Mouse (Mus musculus) CD4-positive helper T cell, adult 2 months (primary cell): ENCODE measurements around the gene Prdm2.

Experiments used
- DNase-seq: peaks from one replicate; pipeline ENCODE4 v3.0.0-alpha.2; 2012; ENCODE audit warnings: low read depth, missing footprints, low spot score

The Prdm2 gene

DNA sequence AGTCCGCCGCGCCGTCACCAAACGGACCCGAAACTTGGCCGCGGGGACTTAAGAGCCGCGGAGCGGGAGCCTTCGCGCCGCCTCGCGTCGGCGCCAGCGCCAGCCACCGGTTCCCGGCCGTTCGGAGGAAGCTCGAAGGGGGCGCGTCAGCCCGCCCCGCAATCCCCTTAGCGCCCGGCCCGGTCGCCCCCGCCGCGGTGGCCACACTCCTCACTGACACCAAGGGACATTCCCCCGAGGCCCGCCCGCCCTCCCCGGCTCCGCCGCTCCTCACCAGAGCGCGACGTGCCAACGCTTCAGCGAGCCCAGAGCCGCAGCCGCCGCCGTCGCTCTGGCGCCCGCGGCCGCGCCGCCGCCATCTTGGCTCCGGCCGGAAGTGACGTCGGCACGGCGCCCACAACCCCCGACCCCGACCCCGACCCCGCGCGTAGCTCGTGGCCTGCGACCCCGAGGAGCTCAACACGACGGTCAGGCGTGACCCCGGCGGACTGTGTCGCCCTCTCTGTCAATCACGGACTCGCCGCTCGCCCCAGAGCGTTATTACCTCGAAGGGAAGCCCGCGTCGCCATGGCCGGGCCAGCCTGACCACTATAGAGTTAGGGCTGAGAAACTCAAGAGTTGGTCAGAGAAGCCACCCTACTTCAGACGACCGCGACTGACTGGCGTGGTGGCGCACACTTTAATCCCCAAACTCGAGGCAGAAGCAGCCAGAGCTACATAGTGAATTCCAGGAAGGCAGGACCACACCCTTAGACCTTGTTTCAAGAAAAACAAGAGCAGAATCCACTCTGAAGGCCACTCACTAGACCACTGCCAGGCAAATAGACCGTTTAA, at the start of gene Prdm2:
Gene Prdm2 (minus strand): TSS at position 655 of the 834 bp plus-strand sequence.
- peak; percentile 78 for DNase-seq

DNA sequence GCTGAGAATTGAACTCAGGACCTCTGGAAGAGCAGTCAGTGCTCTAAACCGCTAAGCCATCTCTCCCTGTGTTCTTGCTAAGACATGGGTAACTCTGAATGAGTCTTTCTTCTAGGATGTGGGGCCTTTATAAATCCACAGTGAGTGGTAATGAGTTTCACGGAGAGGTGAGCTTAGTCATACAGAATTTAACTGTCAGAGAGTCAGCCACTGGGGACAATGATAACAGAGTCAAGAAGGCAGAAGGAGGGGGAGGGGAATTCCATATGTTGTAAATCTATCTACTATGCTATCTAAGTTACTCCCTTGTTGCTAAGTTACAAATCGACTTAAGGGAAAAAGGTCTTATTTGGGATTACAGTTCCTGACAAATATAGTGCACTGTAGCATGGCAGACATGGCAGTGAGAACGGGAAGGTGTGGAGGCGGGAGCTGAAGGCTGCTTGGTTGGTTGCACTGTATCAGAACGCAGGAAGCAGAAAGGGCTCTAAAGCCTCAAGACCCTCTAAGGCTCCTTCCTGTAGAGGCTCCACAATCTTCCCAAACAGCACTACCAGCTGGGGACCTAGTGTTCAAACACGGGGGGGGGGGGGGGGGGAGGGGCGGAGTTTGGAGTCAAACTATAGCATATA, 47.0 kb upstream of the Prdm2 start:
- DNase-seq: no peak

DNA sequence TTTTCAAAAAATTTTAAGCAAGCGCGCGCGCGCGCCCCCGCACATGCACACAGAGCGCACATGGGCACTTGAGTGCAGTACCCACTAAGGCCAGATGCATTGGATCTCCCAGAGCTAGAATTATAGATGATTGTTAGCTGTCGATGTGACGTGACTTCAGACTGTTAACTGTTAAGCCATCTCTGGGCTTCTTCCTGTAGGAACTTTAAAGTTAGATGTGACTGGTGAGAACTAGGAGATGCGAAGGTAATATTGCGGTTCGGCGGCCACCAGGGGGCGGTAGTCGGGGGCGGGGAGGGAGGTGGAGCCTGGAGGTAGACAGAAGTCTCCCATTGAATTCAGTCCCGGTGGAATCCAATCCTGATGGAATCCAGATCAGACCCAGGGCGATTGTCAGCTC, 45.7 kb upstream of the Prdm2 start:
- peak; percentile 24 for DNase-seq

DNA sequence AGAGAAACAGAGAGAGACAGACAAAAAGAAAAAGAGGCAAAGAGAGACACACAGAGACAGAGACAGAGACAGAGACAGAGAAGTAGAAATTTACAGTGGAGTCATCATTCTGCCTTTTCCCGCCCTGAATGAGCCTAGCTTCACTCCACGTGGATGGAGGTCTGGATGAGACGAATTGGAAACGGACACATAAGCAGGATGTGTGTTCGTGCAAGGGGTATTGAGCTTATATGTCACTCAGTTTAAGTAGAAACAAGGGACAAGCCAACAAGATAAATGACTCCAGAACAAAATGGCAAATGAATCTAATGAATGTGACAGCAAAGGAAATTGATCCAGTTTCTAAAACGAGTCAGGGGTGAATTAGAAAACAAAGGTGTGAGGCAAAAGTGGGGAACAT, 45.2 kb upstream of the Prdm2 start:
- no peak for DNase-seq

DNA sequence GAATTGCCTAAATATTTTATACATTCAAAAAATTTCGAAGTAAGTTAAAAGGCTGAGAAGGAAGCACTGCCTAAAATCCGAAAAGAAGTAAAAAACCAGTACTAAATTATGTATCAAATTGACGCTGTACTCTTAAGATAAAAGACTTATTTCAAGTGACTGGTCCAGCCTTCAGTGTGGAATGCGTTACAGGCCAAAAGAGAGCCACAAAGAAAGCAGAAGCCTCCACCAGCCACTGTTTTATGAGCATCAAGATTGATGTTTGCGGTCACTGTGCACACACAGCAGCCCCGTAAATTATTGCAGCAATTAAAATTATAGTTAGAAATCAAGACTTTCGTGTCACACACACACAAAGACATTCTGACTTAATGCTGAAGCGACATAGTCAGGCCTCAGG, 42.7 kb upstream of the Prdm2 start:
- no peak for DNase-seq

DNA sequence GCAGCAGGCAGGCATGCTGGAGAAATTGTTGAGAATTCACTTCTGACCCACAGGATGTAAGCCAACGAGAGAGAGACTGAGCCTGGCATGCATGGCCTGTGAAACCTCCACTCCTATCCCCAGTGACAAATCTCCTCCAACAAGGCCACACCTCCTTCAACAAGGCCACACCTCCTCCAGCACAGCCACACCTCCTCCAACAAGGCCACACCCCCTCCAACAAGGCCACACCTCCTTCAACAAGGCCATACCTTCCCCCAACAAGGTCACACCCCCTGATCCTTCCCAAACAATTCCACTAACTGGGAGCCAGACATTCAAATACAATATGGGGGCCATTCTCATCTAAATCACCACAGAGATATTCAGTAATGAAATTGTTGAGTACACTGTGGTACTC, 40.6 kb upstream of the Prdm2 start:
- no peak for DNase-seq

DNA sequence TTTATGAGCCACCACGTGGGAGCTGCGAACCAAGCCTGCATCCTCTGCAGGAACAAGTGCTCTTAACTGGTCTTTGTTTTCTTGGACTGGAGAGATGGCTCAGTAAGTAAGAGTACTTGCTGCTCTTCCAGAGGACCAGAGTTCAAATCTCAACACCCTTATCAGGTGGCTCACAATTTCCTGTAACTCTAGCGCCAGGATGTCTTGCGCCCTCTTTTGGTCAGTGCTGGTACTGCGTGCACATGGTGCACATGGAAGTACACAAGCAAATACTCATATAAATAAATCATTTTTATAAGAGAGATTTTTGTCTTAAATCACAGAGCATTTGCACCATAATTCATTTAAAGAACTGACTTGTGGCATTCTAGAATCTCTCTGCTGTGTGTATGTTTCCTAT, 35.3 kb upstream of the Prdm2 start:
- DNase-seq: peak; percentile 40

DNA sequence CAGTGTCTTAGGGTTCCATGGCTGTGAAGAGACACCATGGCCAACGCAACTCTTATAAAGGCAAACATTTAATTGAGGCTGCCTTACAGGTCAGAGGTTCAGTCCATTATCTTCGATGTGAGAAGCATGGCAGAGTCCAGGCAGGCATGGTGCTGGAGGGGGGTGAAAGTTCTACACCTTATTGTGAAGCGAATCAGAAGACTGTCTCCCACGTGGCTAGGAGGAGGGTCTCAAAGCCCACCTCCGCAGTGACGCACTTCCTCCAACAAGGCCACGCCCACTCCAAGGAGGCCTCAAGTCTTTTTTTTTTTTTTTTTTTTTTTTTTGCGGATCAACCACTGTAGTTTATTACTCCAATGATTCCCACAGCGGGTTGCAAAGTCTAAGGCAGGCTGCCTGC, 28.5 kb upstream of the Prdm2 start:
- DNase-seq: no peak

DNA sequence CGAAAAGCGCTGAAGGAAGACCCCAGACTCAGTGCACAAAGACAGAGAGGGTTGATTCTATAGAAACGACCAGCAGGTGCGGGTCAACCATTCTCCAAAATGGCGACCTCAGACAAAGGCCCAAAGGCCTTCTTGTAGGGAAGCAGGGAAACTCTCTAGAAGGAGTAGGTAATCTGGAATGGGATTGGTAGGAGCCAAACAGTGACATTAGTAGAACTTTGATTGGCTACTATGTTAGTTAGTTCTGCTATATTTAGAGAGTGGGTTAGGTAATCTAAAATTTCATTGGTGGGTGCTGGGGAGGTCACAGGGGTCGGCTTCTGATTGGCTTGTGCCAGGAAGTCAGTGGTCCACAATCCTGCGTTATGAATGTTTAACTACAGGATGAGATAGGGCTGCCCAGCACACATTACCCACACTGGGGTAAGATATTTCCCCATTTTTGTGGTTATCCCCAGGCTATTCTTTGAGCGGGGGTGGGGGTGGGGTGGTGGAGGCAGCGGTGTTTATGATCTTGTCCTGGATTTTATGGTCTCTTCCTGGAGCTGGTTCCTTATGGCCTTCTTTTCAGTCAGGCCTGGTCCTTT, 26.9 kb upstream of the Prdm2 start:
- DNase-seq: no peak

DNA sequence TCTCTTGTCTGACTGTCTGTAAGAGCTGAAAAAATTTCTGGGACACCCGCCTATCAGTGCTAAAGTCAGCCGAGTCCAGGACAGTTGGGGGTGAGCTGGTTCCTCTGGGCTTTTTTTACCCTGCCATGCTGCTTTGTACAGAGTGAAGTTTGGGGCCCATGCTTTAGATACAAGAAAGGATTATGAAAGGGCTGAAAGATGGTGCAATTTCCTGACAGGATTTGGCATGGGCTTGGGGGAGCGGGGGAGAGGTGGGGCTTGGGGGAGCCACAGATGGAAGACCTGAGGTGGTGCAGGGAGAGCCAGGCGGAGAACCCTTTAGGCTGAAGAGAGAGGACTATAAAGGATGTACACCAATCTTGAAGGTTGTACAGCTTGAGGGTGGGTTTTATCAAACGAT, 26.3 kb upstream of the Prdm2 start:
- no peak for DNase-seq

DNA sequence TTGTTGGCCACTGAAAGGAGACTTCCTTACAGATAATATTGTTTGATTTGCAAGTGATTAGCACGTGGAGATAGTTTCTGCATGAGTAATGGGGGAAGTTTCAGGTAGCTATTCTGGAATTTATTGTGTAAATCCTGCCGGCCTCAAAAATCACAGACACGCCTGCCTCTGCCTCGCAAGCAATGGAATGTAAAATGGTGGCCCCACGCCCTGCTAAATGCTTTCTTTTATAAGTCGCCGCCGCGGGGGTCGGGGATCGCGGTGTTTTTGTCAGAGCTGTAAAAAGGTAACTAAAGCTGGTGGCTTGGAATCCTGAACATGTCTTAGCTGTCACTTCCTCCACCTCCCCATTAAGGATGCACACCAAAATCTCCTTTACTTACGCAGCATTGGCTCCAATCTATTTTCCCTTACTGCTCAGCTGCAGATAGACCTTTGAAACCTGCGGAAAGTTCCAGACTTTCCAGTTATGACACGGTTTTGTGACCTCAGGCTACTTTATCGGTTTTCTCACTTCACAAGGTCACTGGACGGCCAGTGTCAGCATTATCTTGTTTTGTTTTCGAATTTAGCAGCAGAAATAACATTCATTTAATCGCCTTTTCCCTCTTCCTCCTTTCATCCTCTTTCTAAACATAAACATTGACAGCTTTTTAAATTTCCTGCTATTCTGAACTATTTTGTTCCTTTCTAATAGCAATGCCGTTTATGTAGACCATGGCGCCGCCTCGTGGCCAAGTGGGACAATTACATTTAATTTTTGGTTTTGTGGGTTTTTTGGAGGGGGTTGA, 25.6 kb upstream of the Prdm2 start:
- peak; percentile 56 for DNase-seq

DNA sequence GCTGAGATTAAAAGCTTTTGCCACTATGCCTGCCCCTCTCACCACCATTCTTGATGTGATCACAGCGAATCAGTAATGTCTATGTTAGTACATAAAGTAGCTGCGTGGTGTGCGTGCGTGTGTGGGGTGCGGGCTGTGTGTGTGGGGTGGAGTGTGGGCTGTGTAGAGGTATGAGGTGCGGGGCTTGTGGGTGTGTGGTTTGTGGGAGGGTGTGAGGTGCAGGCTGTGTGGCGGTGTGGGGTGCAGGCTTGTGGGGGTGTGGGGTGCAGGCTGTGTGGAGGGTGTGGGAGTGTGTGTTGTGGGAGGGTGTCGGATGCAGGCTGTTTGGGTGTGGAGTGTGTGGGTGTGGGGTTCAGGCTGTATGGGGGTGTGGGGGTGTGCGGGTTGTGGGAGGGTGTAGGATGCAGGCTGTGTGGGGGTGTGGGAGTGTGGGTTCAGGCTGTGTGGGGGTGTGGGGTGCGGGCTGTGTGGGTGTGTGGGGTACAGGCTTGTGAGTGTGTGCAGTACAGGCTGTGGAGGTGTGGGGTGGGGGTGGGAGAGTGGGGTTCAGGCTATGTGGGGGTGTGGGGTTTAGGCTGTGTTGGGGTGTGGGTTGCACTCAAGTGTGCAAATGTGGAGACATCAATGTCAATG, 19.1 kb upstream of the Prdm2 start:
- no peak for DNase-seq

DNA sequence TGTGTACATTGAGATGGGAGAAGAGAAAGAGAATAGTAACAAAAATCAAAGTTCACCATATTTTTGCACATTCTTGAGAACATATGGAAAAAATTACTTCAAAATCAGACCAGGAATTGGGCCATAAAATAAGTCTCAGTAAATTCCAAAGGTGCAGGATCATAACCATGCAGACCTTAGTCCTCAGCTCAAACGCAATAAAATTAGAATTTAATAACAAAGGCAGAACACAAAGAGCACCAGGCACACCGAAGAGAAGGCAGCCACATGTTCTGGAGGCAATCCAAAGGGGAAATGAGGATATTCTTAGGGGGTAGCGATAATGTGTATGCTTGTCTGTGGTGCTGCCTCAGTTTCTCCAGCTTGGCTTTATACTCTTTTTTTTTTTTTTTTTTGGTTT, 18.3 kb upstream of the Prdm2 start:
- DNase-seq: no peak

DNA sequence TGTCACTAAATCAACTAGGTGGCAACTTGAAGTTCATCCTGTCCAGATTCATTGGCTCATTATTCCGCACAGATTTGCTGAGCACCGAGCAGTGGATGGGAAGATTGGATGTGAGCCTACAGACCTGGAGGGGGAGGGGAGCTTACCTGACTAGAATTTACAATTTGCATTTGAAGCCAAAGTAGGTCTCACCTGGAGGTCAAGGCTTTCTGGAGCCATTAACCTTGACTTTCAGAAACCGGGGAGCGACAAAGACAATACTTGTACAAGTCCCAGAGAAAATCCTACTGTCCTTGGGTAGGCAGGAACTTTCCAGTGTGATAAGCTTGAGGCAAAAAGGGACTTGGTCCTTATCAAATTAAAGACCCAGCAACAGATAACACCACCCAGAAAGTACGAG, 15.2 kb upstream of the Prdm2 start:
- DNase-seq: no peak

DNA sequence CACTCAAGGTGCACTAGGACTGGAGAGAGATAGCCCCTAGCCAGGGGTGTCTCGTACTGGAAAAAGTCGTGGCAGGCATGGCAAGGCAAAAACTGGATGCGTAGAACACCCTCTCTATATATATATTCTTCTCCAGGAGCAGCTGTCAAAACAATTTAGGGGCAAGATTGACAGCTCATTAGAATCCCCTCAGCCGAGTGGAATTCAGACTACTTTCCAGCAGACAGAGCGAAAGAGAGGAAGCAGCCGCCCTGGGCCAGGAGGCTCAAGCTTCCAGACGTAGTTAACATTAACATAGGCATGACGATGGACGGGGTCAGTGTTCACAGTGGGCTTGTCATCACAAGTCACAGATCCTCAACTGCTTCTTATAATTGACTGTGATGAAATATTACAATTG, 13.1 kb upstream of the Prdm2 start:
- DNase-seq: no peak

DNA sequence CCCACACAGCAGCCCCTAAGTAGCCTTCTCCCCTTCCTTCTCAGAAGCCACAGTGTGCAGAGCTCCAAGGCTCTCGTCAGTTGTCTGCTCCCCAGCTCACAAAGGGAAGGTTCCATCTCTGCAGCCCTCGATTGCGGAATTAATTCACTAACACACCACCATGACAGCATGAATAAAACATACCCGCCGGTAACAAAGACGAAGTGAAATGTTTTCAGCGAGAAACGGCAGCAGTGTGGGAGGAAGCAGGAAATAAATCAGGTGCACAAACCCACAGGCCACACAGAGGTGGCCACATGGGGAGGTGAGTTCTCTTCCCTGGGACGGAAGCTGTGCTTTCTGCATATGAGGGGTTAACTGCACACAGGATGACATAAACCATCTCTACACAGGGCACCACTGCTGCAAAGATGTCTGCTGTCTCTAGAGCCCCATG, 6.5 kb upstream of the Prdm2 start:
- DNase-seq: peak; percentile 83

DNA sequence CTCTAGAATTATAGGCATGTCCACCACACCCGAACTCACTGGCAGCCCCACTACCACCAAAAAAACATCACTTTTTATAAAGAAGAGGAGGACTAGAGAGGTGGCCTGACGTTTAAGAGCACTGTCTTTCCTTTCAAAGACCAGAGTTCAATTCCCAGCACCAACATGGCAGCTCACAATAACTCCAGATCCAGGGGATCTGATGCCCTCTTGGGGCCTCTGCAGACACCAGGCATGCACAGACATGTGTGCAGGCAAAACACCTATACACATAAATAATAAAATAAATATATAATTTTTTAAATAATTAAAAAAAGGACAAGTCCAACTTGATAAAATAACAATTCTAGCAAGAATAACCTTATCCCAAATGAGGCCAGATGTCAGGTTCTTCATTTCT, 6.1 kb upstream of the Prdm2 start:
- DNase-seq: no peak

DNA sequence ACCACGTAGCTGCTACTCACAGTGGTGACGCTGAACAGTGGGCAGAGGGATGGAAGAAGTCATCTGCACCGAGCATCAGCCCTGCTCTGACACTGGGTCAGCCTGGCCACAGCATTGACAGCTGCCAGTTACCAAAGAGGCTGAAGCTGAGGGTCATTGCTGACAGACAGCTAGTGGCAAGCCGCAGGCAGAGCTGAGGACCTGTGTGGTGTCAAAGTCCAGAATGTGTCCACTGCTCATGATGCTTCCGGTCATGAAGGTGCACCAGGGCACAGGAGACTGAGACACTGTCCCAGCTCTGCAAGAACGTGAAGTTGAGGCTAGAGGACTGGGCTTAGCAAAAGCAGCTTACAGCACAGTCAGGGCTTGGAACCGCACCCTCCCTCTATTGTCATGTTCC, 4.4 kb upstream of the Prdm2 start:
- no peak for DNase-seq

DNA sequence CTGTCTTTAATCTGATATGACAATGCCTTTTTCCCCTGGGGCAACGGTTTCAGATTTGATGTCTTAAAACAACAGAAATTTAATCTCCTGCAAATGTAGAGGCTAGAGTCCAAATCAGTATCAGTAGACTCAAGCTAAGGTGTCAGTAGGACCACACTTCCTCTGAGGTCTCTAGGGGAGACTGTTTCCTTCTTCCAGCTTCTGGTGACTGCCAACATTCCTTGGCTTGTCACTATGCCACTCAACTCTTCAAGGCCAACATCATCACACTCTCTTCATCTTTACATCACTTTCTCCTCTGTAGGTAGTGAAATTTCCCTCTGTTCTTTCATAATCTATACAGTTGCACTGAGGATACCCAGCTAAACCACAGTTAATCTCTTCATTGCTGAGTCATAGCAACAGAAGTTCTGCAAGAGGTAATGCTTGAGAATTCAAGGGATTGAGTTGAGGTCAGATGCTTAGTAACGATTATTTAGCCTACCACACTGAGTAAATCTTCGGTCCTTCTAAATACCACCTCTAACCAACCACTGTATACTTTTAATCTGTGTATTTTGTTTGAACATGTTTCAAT, 1.5 kb upstream of the Prdm2 start:
- peak; percentile 59 for DNase-seq

DNA sequence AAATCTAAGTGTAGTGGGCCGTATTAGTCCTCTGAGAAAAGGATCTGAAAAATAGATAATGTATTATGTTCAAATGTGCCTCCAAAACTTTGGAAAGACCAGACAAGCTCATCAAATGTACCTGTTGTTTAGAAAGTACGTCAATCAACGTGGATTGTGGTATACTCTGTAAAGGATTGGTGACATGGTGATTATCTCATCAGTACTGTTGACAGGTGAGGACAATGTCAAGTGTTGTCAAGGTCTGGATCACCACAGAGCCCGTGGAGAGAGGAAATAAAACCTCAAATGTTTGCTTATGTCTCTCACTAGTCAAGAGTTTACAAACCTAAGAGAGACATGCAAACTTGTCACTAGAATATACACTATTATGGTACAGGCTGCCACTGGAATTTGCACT, 776 bp upstream of the Prdm2 start:
- DNase-seq: peak; percentile 81

DNA sequence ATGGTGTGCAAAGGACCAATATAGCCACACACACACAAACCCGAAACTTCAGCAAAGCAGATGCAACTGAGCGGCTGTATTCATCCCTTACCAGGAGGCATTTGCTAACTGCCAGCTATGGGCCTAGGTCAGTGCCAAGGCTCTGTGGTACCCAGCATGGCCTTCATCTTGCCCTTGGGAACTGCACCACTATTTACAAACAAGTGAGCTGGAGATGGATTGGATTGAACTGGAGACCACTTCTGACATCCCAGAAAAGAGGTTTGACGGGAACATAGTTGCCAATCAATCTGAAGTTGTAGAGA, 332 bp upstream of the Prdm2 start:
- no peak for DNase-seq
